Mouse (Mus musculus) midbrain, embryonic 16.5 days (tissue): ENCODE results near the gene Eya2. TPM values are rescaled to one million over a fixed set of nuclear protein-coding genes. Genes with fewer than 3 reads are reported as not detected.

Experiments used
- ATAC-seq: fragments of 200-750 bp; cut with Nextera tagmentation; 2 replicates; pipeline ENCODE4 v1.8.0; 2017; ENCODE audit warnings: moderate TSS enrichment
- H3K27ac ChIP-seq: fragments of 300-500 bp; sonication (generic); 2 replicates; pipeline ENCODE4 v1.5.1; 2014; ENCODE audit warnings: mild to moderate bottlenecking, low read length, mixed read lengths
- H3K27me3 ChIP-seq: fragments of 300-500 bp; sonication (generic); 2 replicates; pipeline ENCODE4 v1.6.1; 2014; ENCODE audit warnings: low read depth, low read length, mixed read lengths; ENCODE audit not compliant: control insufficient read depth, insufficient read depth
- H3K36me3 ChIP-seq: fragments of 300-500 bp; sonication (generic); 2 replicates; pipeline ENCODE4 v1.6.1; 2014; ENCODE audit warnings: mild to moderate bottlenecking, low read length, moderate library complexity, mixed read lengths; ENCODE audit not compliant: control insufficient read depth, insufficient read depth
- H3K4me1 ChIP-seq: fragments of 300-500 bp; sonication (generic); 2 replicates; pipeline ENCODE4 v1.6.1; 2014; ENCODE audit warnings: mild to moderate bottlenecking, low read length, mixed read lengths; ENCODE audit not compliant: control insufficient read depth, insufficient read depth
- H3K4me2 ChIP-seq: fragments of 300-500 bp; sonication (generic); 2 replicates; pipeline ENCODE4 v1.6.1; 2014; ENCODE audit warnings: mild to moderate bottlenecking, low read length, mixed read lengths
- H3K4me3 ChIP-seq: fragments of 300-500 bp; sonication (generic); 2 replicates; pipeline ENCODE4 v1.5.1; 2014; ENCODE audit warnings: low read depth, mild to moderate bottlenecking, low read length, moderate library complexity, mixed read lengths
- H3K9ac ChIP-seq: fragments of 300-500 bp; sonication (generic); 2 replicates; pipeline ENCODE4 v1.6.1; 2014; ENCODE audit warnings: low read depth, low read length, mixed read lengths
- H3K9me3 ChIP-seq: fragments of 300-500 bp; sonication (generic); replicated peaks from 2 replicates; pipeline ENCODE4 v1.6.1; 2014; ENCODE audit warnings: mild to moderate bottlenecking, low read length, mixed read lengths; ENCODE audit not compliant: control insufficient read depth, poor library complexity, severe bottlenecking
- WGBS: fragments of 180-500 bp; shearing (Covaris S2); extraction: QIAGEN DNeasy Blood & Tissue Kit; methylation state at CpG from one replicate; pipeline ENCODE4 v1.1.7; 2014; 5-methylcytosine and 5-hydroxymethylcytosine counted together
- polyA plus RNA-seq: library from polyadenylated mRNA; unstranded; fragments of >200 nt; fragmentation: Nextera tagmentation; extraction: Ambion mirVana; gene quantifications from 2 replicates; pipeline ENCODE4 v1.2.1, GENCODE M21; 2015

The Eya2 gene
- polyA plus RNA-seq, 1 experiment from 2014 or later: 3.6 TPM

- no peak overlapping the region for H3K4me3 ChIP-seq
- no peak overlapping the region for H3K4me2 ChIP-seq
- no peak overlapping the region for H3K9ac ChIP-seq
- no peaks in the 10 kb centered on the region for H3K4me1 ChIP-seq
- H3K9me3 ChIP-seq: no peaks in the 10 kb centered on the region
- no peak overlapping the region for H3K27ac ChIP-seq
- H3K27me3 ChIP-seq: no peaks in the 10 kb centered on the region
- ATAC-seq: no peak
- 63% methylated on average over 6 of the region's 6 CpGs for WGBS
- H3K36me3 ChIP-seq: no peaks in the 10 kb centered on the region
Observed at GRCm38 (mm10) chr2:165626826-165627225, 32.0 kb downstream of the Eya2 start.

- H3K4me3 ChIP-seq: no peak overlapping the region
- H3K27me3 ChIP-seq: no peaks in the 10 kb centered on the region
- 59% methylated on average over 6 of the region's 6 CpGs for WGBS
- H3K4me2 ChIP-seq: no peak overlapping the region
- no peak for ATAC-seq
- H3K9ac ChIP-seq: no peak overlapping the region
- no peaks in the 10 kb centered on the region for H3K4me1 ChIP-seq
- no peaks in the 10 kb centered on the region for H3K9me3 ChIP-seq
- no peaks in the 10 kb centered on the region for H3K36me3 ChIP-seq
- no peak overlapping the region for H3K27ac ChIP-seq
Observed at GRCm38 (mm10) chr2:165627974-165628373, 33.1 kb downstream of the Eya2 start.

- H3K4me2 ChIP-seq: no peak overlapping the region
- ATAC-seq: no peak
- H3K9me3 ChIP-seq: no peaks in the 10 kb centered on the region
- no peak overlapping the region for H3K27ac ChIP-seq
- WGBS: 42% methylated on average over 8 of the region's 8 CpGs
- H3K4me3 ChIP-seq: no peak overlapping the region
- no peak overlapping the region for H3K9ac ChIP-seq
- H3K4me1 ChIP-seq: no peaks in the 10 kb centered on the region
- H3K27me3 ChIP-seq: no peaks in the 10 kb centered on the region
- no peaks in the 10 kb centered on the region for H3K36me3 ChIP-seq
Observed at GRCm38 (mm10) chr2:165629900-165630299, 35.1 kb downstream of the Eya2 start.

- no peak overlapping the region for H3K4me2 ChIP-seq
- no peak overlapping the region for H3K4me3 ChIP-seq
- ATAC-seq: no peak
- H3K27ac ChIP-seq: no peak overlapping the region
- no peaks in the 10 kb centered on the region for H3K27me3 ChIP-seq
- no peaks in the 10 kb centered on the region for H3K36me3 ChIP-seq
- no peak overlapping the region for H3K9ac ChIP-seq
- no peaks in the 10 kb centered on the region for H3K4me1 ChIP-seq
- WGBS: 82% methylated on average over 11 of the region's 11 CpGs
- no peaks in the 10 kb centered on the region for H3K9me3 ChIP-seq
Observed at GRCm38 (mm10) chr2:165633011-165633785, 38.4 kb downstream of the Eya2 start.

GRCm38 (mm10) chr2:165634481-165634880 is 39.6 kb downstream of the Eya2 start:
- Histone ChIP-seq H3K4me3 (no peak overlapping the region), H3K9me3 (no peaks in the 10 kb centered on the region), H3K9ac (no peak overlapping the region), H3K36me3 (no peaks in the 10 kb centered on the region), H3K27ac (no peak overlapping the region), H3K27me3 (no peaks in the 10 kb centered on the region), H3K4me2 (no peak overlapping the region), H3K4me1 (no peaks in the 10 kb centered on the region)
- ATAC-seq: no peak
- WGBS: 52% methylated on average over 7 of the region's 7 CpGs

GRCm38 (mm10) chr2:165639075-165639755 is 44.4 kb downstream of the Eya2 start:
- no peaks in the 10 kb centered on the region for H3K27me3 ChIP-seq
- H3K4me2 ChIP-seq: no peak overlapping the region
- 77% methylated on average over 11 of the region's 11 CpGs for WGBS
- no peak for ATAC-seq
- H3K9ac ChIP-seq: no peak overlapping the region
- no peaks in the 10 kb centered on the region for H3K36me3 ChIP-seq
- H3K4me1 ChIP-seq: peaks cover 5% of the 10 kb centered on the region; the same call in 1 of the 2 replicates
- H3K9me3 ChIP-seq: no peaks in the 10 kb centered on the region
- H3K4me3 ChIP-seq: no peak overlapping the region
- no peak overlapping the region for H3K27ac ChIP-seq

- no peaks in the 10 kb centered on the region for H3K27me3 ChIP-seq
- 59% methylated on average over 14 of the region's 14 CpGs for WGBS
- H3K9ac ChIP-seq: no peak overlapping the region
- H3K4me2 ChIP-seq: no peak overlapping the region
- H3K4me3 ChIP-seq: no peak overlapping the region
- peaks cover 5% of the 10 kb centered on the region; the same call in 1 of the 2 replicates for H3K4me1 ChIP-seq
- no peak overlapping the region for H3K27ac ChIP-seq
- no peaks in the 10 kb centered on the region for H3K36me3 ChIP-seq
- ATAC-seq: no peak
- H3K9me3 ChIP-seq: no peaks in the 10 kb centered on the region
Observed at GRCm38 (mm10) chr2:165641909-165642505, 47.2 kb downstream of the Eya2 start.

- Histone ChIP-seq H3K36me3 (no peaks in the 10 kb centered on the region), H3K4me2 (no peak overlapping the region), H3K27me3 (no peaks in the 10 kb centered on the region), H3K9me3 (no peaks in the 10 kb centered on the region), H3K4me3 (no peak overlapping the region), H3K27ac (no peak overlapping the region), H3K9ac (no peak overlapping the region), H3K4me1 (peaks cover 5% of the 10 kb centered on the region; the same call in 1 of the 2 replicates)
- 64% methylated on average over 3 of the region's 3 CpGs for WGBS
- ATAC-seq: no peak
Observed at GRCm38 (mm10) chr2:165643596-165643995, 48.8 kb downstream of the Eya2 start.

GRCm38 (mm10) chr2:165644057-165644456 is 49.2 kb downstream of the Eya2 start:
- H3K9me3 ChIP-seq: no peaks in the 10 kb centered on the region
- no peak overlapping the region for H3K9ac ChIP-seq
- peaks cover 5% of the 10 kb centered on the region; the same call in 1 of the 2 replicates for H3K4me1 ChIP-seq
- no peaks in the 10 kb centered on the region for H3K27me3 ChIP-seq
- H3K4me3 ChIP-seq: no peak overlapping the region
- no peaks in the 10 kb centered on the region for H3K36me3 ChIP-seq
- WGBS: 83% methylated on average over 9 of the region's 9 CpGs
- H3K4me2 ChIP-seq: no peak overlapping the region
- no peak for ATAC-seq
- H3K27ac ChIP-seq: no peak overlapping the region
